Mouse (Mus musculus) spleen, adult 12 weeks (tissue): Measurements from ENCODE around the gene Dirc2.

Experiments used
- DNase-seq: peaks from one replicate; pipeline ENCODE4 v3.0.0; 2022; ENCODE audit warnings: low spot score

Dirc2 gene

DNA sequence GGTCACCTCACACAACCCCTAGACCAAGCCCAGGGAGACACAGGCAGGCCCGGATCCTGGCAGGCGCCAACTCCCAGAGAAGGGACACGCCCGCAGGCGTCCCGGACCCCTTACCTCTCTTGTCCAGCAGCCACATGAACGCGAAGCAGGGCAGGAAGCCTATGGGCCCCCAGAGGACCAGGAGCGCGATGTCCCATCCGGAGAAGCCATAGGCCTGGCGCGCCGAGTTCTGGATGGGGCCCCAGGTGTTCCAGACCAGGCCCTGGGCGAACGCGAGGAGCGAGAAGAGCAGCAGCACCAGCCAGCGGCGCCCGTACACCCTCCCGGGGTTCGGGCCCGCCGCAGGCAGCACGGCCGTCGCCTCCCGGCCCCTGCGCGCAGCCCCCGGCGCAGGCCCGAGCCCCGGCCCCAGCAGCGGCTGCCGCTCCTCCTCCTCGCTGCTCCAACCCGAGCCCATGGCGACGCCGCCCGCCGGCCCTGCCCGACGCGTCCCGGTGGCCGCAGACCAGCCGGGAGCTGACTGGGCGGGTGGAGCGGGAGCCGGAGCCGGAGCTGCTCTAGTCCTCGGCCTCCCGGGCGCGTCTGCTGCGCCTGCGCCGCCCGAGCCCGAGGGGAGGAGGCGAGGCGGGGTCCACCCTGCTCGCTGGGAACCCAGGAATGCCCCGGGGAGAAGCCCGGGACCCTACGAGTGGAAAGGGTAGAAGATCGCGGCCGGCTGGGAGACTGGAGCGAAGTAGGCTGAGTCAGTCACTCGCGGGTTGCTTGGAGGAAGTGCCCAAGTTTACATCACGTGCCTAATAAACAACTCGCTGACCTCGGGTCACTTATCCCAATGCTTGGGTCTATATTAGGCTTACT, at the start of gene Dirc2:
Gene Dirc2 (minus strand): TSS at position 572 of the 858 bp plus-strand sequence.
- DNase-seq = peak; percentile 76

GRCm38 (mm10) chr16:35817255-35818089, 48.3 kb upstream of the Dirc2 start:
- peak; percentile 73 for DNase-seq

DNA sequence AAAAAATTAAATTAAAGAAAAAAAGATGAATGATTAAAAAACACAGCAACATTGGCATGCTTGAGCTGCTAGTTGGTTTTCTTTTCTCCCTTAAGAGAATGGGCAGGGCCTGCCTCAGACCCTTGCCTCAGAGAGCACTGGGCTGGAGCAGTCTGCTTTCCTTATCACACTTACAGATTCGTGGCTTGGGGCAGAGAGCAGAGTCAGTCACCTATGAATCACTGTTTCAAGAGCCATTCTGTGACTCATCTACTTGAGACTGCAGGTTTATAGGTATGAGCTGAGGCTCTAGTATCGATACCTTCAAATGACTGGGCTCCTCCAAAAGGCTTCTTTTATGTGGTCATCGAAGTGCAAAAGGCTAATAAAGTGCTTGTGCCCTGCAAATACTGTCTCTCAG, 44.0 kb upstream of the Dirc2 start:
- no peak for DNase-seq

DNA sequence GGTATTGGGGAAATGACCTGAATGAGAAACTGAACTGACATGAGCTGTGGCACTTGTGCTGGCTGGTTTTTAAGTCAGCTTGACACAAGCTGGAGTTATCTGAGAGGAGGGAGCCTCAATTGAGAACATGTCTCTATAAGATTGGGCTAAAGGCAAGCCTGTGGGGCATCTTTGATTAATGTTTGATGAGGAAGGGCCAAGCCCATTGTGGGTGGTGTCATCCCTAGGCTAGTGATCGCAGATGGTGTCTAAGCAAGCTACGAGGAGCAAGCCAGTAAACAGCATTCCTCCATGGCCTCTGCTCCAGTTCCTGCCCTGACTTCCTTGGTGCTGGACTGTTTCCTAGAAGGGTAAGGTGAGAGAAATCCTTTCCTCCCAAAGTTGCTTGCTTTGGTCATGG, 39.7 kb upstream of the Dirc2 start:
- peak; percentile 46 for DNase-seq

DNA sequence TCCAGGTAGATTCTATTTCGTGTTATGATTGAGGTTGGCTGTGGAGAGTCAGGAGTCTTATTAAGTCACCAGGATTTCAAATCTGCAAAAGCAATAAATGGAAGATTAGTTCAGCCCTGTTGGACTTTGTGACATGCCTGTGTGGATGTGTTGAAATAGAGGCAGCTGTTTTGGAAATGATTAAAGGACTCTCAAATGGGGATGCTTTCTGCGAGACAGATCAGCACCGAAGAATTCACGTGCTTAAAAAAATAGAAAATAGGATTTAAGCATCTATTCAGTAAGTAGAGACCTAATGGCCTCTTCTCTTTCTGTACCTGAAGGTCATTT, 38.5 kb upstream of the Dirc2 start:
- DNase-seq = no peak

- no peak for DNase-seq
Observed at GRCm38 (mm10) chr16:35806973-35807662, 38.0 kb upstream of the Dirc2 start.

DNA sequence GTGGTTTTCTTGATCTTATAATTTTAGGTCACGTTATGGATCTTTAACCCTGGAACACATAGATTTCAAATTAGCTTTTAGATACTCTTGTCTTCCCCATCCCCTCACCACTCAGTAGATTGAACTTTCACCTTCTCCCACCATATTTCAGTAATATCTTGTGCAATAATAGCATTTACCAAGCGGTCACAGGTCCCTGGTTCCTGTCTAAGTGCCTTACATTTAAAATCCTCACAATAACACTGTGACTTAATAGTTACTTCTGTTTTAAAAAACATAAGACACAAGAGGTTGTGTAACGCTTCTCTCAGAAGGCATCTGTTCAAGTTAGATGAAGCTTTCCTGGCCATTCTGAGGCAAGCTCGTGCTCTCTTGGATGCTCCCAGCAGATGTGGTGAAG, 34.6 kb upstream of the Dirc2 start:
- DNase-seq = no peak

GRCm38 (mm10) chr16:35802163-35802562, 33.0 kb upstream of the Dirc2 start:
- DNase-seq = no peak

GRCm38 (mm10) chr16:35791962-35792521, 22.9 kb upstream of the Dirc2 start:
- no peak for DNase-seq

DNA sequence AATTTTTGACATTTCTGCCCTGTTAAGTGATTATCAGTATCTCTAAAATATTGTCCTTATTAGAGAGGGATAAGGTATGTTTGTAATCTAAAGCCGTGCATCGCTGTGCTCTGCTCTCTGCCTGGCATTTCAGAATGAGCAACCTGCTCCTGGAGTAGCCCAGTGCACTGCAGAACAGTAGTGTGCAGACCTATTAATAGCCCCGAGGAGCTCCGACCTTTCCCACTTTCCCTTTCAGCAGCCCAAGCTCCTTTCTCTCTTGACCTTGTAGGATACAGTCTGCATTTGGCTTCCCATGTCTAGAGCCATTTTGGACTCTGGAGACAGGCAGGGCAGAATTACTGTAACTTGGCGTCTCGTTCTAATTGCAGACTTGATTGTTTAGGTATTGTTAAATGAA, 19.2 kb upstream of the Dirc2 start:
- no peak for DNase-seq

- no peak for DNase-seq
Observed at GRCm38 (mm10) chr16:35787568-35788189, 18.5 kb upstream of the Dirc2 start.

DNA sequence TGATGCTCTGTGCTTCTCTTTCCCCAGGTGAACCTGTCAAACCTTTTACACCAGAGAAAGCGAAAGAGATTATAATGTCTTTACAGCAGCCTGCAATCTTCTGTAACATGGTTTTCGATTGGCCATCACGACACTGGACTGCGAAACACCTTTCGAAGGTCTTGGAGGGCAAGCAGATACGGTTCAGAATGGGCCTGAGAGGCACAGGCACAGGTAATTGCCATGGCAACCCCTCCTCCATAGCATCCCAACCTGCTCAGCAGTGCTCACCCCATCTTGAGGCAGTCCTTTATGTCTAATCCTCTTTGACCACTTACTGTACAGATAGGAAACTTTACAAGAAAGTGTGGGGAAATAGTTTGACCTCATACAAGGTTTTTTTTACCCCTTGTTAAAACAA, 18.0 kb upstream of the Dirc2 start:
- no peak for DNase-seq

GRCm38 (mm10) chr16:35784134-35784725, 15.1 kb upstream of the Dirc2 start:
- no peak for DNase-seq

DNA sequence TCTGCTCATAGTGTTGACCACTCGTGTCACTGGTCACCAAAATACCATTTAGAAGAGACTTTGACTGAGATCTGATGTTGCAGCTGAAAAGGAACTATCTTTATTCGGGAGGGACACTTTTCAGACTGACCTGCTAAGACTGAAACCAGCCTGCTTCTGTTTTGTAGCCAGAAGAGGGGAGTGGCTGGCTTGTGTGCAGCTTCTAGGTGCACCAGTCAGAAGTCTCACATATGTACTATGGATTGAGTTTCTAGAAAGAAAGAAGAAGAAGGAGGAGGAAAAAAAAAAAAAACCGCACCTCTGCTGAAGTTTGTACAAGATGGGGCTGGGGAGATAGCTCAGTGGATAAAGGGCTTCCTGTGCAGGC, 14.0 kb upstream of the Dirc2 start:
- DNase-seq = no peak

DNA sequence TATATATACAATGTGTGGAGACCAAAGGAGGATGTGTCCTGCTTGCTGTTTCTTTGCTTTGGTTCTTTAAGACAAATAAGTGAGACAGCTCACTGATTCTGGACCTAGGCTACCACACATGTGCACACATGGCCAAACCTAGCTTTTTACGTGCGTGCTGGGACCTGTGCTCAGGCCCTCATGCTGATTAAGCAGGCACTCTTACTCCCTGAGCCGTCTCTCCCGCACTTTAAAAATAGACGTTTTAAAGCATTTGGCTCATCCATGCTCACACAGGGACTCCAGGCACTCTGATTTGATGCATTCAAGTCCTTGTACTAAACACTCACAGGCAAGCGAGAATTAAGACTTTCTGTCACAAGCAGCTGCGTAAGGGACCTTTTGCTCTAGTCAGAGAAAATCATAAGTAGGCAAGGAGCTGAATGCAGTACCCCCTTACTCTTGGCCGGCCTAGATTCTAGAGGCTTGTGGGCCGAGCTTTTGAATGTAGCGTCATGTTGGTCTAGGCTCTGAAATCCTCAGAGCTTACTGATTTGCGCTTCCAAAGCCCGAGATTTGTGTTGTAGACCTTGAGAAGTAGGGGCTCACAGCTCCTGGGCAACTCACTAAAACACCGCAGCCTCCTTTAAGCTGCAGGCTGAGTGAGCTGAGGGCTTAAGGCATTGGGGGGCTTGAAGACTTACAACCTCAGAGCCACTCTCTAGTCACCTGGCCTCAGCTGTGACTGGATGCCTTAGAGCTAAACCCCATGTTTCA, 13.5 kb upstream of the Dirc2 start:
- no peak for DNase-seq

- DNase-seq = no peak
Observed at GRCm38 (mm10) chr16:35781651-35782050, 12.5 kb upstream of the Dirc2 start.

DNA sequence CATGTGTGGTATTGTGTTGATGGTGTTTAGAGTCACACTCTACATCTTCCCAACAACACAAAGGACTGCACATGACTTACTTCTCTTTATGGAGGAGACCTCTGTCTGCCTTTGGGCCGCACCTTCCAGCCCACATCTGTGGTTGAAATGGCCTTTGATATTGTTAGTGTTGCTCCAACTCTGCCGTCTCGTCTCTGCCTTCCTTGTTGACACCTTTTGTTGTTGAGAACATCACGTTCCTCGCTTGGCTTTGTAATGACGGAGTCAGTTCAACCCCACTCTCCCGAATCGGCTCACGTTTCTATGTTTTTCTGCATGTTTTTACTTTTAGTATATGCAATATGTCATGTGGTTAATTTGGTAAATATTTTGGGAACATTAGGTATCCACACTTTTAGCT, 11.9 kb upstream of the Dirc2 start:
- DNase-seq = no peak

- no peak for DNase-seq
Observed at GRCm38 (mm10) chr16:35779681-35780080, 10.5 kb upstream of the Dirc2 start.

GRCm38 (mm10) chr16:35777768-35778167, 8.6 kb upstream of the Dirc2 start:
- no peak for DNase-seq

- no peak for DNase-seq
Observed at GRCm38 (mm10) chr16:35776737-35777136, 7.6 kb upstream of the Dirc2 start.

DNA sequence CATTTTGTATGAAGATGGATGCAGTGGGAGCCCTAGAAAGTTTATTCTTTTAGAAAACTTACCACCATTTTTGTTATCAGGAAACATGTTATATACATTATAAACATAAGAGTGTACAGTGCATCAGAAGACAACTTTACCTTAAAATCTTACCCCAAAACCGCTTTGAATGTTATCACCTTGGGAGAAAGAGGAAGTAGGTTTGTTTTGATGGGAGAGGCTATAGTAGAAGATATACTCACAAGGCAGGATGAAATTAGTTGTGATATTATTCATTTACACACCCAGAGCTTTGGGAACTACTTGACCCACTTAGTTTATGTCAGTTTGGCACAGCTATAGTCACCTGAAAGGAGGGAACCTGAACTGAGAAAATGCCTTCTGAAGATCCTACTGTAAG, 6.7 kb upstream of the Dirc2 start:
- DNase-seq = no peak
